Mouse (Mus musculus) heart, postnatal 0 days (tissue): ENCODE results near the gene Togaram2. TPM values are rescaled to one million over a fixed set of nuclear protein-coding genes. Genes with fewer than 3 reads are reported as not detected.

Experiments used
- ATAC-seq: fragments of 200-750 bp; cut with Nextera tagmentation; 2 replicates; pipeline ENCODE4 v1.8.0; 2017; ENCODE audit warnings: low read depth, moderate number of reproducible peaks, moderate library complexity; ENCODE audit not compliant: insufficient read depth
- DNase-seq: peaks from one replicate; pipeline ENCODE4 v3.0.0-alpha.2; 2016; ENCODE audit warnings: low spot score
- H3K27ac ChIP-seq: fragments of 300-500 bp; sonication (generic); 2 replicates; pipeline ENCODE4 v1.5.1; 2014; ENCODE audit warnings: low read depth, mild to moderate bottlenecking
- H3K27me3 ChIP-seq: fragments of 300-500 bp; sonication (generic); 2 replicates; pipeline ENCODE4 v1.6.1; 2014; ENCODE audit warnings: low read length, mixed read lengths; ENCODE audit not compliant: control insufficient read depth, insufficient read depth
- H3K36me3 ChIP-seq: fragments of 300-500 bp; sonication (generic); replicated peaks from 2 replicates; pipeline ENCODE4 v1.6.1; 2014; ENCODE audit warnings: low read length, mixed read lengths; ENCODE audit not compliant: control insufficient read depth, insufficient read depth
- H3K4me1 ChIP-seq: fragments of 300-500 bp; sonication (generic); 2 replicates; pipeline ENCODE4 v1.6.1; 2014; ENCODE audit warnings: antibody characterized with exemption; ENCODE audit not compliant: control insufficient read depth, insufficient read depth
- H3K4me2 ChIP-seq: fragments of 300-500 bp; sonication (generic); 2 replicates; pipeline ENCODE4 v1.6.1; 2014; ENCODE audit warnings: low read depth, mild to moderate bottlenecking, low read length, moderate library complexity
- H3K4me3 ChIP-seq: fragments of 300-500 bp; sonication (generic); 2 replicates; pipeline ENCODE4 v1.5.1; 2014; ENCODE audit warnings: low read depth, low read length
- H3K9ac ChIP-seq: fragments of 300-500 bp; sonication (generic); replicated peaks from 2 replicates; pipeline ENCODE4 v1.6.1; 2014; ENCODE audit warnings: low read depth, low read length, mixed read lengths
- H3K9me3 ChIP-seq: fragments of 300-500 bp; sonication (generic); replicated peaks from 2 replicates; pipeline ENCODE4 v1.6.1; 2016; ENCODE audit warnings: low read length; ENCODE audit not compliant: control insufficient read depth
- CTCF ChIP-seq: IDR thresholded peaks from 2 replicates; pipeline ENCODE4 v1.5.1; 2016; ENCODE audit warnings: antibody characterized with exemption, control low read depth, low read depth
- EP300 ChIP-seq: IDR thresholded peaks from 2 replicates; pipeline ENCODE4 v1.6.1; 2016; ENCODE audit warnings: antibody characterized with exemption, low read depth
- WGBS: fragments of 180-500 bp; shearing (Covaris S2); extraction: QIAGEN DNeasy Blood & Tissue Kit; methylation state at CpG from one replicate; pipeline ENCODE4 v1.1.7; 2014; 5-methylcytosine and 5-hydroxymethylcytosine counted together
- polyA plus RNA-seq: library from polyadenylated mRNA; unstranded; fragments of >200 nt; fragmentation: Nextera tagmentation; extraction: Ambion mirVana; gene quantifications from 2 replicates; pipeline ENCODE4 v1.2.1, GENCODE M21; 2015
- total RNA-seq: library from RNA; depleted of rRNA; stranded (reverse); fragments of >200 nt; gene quantifications from 2 replicates; pipeline ENCODE4 v1.2.3, GENCODE M21; 2014; ENCODE audit warnings: low replicate concordance

Gene Togaram2
- total and polyA plus RNA-seq, 2 experiments from 2014 or later = 0.46 to 1.1 TPM

DNA sequence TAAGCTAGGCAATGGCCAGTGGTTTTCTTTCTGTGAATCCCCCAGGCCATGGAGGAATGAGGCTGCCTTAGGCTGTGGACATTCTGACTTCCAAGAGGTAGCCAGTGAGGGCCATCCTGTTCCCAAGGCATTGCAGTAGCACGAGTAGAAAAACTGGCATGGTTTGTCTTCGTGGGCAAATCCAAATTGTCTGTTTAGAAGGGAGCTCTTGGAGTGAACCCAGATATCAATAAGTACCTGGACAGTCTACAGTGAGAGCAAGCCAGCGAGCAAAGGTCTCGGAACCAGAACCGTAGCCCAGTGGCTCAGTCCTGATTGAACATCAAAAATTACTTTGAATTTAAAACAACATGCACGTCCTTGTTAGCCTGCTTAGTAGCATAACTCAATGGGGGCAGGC, 10.2 kb downstream of the Togaram2 start:
- H3K27me3 ChIP-seq = no peaks in the 10 kb centered on the region
- ATAC-seq = no peak
- no peak overlapping the region for H3K9ac ChIP-seq
- no peak overlapping the region for H3K4me2 ChIP-seq
- no peak for TF ChIP-seq EP300
- no peak for TF ChIP-seq CTCF
- no peaks in the 10 kb centered on the region for H3K9me3 ChIP-seq
- H3K27ac ChIP-seq = no peak overlapping the region
- WGBS = 92% methylated on average over 6 of the region's 6 CpGs
- H3K36me3 ChIP-seq = no peaks in the 10 kb centered on the region
- H3K4me3 ChIP-seq = no peak overlapping the region
- H3K4me1 ChIP-seq = no peaks in the 10 kb centered on the region
- DNase-seq = no peak

DNA sequence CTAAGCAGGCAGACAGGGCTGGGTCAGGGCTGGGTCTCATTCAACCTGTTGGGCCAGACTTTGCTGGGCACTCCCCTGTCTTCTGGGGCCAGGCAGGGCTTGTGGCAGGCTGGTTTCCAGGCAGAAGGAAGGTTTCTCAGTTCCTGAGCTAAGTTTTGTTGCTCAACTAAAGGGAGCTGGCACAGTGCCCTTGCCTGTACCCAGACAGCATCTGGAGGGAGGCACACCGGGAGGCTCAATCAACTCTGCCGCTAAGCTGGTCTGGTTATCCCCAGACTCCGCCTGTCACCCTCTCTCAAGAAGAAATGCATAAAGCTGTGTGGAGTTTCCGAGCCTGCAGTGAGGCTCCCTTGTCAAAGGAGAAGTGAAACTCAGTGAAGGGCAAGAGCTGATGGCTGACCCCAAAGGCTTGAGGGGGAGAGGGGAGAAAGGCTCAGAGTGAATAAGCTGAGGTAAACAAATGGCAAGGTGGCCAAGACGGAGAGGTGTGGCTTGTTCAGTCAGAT, 11.1 kb downstream of the Togaram2 start:
- no peak for ATAC-seq
- H3K27me3 ChIP-seq = no peaks in the 10 kb centered on the region
- no peak overlapping the region for H3K27ac ChIP-seq
- H3K4me1 ChIP-seq = no peaks in the 10 kb centered on the region
- H3K4me2 ChIP-seq = no peak overlapping the region
- H3K9me3 ChIP-seq = no peaks in the 10 kb centered on the region
- no peak for TF ChIP-seq EP300
- TF ChIP-seq CTCF = no peak
- DNase-seq = no peak
- WGBS = 28% methylated on average over 5 of the region's 5 CpGs
- no peaks in the 10 kb centered on the region for H3K36me3 ChIP-seq
- no peak overlapping the region for H3K9ac ChIP-seq
- no peak overlapping the region for H3K4me3 ChIP-seq

DNA sequence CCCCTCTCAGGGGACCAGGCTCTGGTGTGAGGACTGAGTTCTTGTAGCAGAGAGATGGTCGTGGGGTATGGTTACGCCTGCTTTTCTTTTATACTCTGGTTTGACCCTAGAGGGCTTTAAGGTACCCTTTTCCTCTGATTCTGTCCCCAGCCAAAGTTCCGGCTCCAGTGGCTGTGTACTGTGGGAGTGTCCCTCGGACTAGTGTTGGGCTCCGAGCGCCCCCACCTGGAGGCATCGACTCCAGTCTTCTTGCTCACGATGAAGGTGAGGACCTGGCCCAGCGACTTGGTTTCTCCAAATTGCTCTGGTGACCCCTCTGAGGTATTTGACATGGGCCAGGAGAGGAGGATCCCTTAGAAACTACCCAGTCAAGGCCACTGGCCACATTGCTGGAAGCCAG, 14.4 kb downstream of the Togaram2 start:
- no peaks in the 10 kb centered on the region for H3K36me3 ChIP-seq
- H3K27ac ChIP-seq = no peak overlapping the region
- H3K9me3 ChIP-seq = no peaks in the 10 kb centered on the region
- no peak overlapping the region for H3K4me2 ChIP-seq
- H3K27me3 ChIP-seq = no peaks in the 10 kb centered on the region
- no peak overlapping the region for H3K9ac ChIP-seq
- WGBS = 71% methylated on average over 9 of the region's 9 CpGs
- no peak overlapping the region for H3K4me3 ChIP-seq
- DNase-seq = no peak
- no peak for ATAC-seq
- TF ChIP-seq CTCF = no peak
- no peak for TF ChIP-seq EP300
- no peaks in the 10 kb centered on the region for H3K4me1 ChIP-seq

DNA sequence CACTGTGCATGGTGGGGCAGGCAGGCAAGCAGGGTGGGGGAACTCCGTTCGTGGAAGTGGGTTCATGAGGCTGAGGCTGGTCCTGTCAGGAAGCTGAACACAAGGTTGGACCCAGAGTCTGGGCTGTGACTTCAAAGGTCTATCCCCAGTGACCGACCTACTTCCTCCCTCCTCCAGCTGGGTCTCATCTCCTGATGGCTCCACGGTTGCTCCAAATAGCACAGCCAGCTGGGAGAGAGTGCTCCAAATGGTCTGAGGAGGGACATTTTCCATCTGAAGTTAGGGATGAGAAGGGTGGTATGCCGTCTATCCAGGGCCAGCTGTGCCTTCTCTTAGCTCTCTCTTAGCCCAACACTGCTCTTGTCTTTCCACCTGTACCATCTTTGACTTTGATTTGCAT, 16.8 kb downstream of the Togaram2 start:
- no peak for DNase-seq

DNA sequence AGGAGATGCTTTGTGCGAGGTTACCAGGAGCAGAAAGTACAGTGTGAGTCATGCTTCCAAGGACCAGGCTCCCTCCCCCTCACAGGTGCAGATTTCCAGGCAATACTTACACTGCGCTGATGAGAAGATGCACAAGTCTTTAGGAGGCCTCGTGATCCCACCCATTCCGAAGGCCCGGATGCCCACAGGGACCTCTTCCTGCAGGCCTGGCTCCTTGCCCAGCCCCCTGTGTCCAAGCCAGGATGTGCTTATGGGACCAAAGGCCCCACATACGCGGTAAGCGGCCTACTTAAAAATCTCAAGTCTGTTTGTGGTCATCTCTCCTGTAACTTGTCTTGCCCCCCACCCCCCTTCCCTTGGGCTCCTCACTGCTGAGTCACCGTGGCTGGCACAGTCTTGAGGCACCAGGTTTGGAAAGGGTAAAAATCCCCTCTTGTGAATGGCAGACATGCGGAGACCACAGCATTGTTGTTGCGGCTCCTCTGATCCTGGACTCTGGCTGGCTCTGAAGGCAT, 18.4 kb downstream of the Togaram2 start:
- H3K4me3 ChIP-seq = no peak overlapping the region
- 52% methylated on average over 11 of the region's 11 CpGs for WGBS
- H3K36me3 ChIP-seq = no peaks in the 10 kb centered on the region
- no peaks in the 10 kb centered on the region for H3K9me3 ChIP-seq
- no peak overlapping the region for H3K4me2 ChIP-seq
- H3K4me1 ChIP-seq = peaks cover 7% of the 10 kb centered on the region; the same call in 1 of the 2 replicates
- no peak overlapping the region for H3K27ac ChIP-seq
- TF ChIP-seq CTCF (no peak), EP300 (no peak)
- H3K9ac ChIP-seq = no peak overlapping the region
- H3K27me3 ChIP-seq = no peaks in the 10 kb centered on the region
- DNase-seq (no peak), ATAC-seq (no peak)

More for the DNA sequence above, 16.8 kb downstream of the Togaram2 start:
- no peaks in the 10 kb centered on the region for H3K9me3 ChIP-seq
- TF ChIP-seq CTCF = no peak
- TF ChIP-seq EP300 = no peak
- ATAC-seq = peak; percentile 29; the same call in 1 of the 2 replicates
- no peak overlapping the region for H3K27ac ChIP-seq
- H3K4me2 ChIP-seq = no peak overlapping the region
- H3K4me1 ChIP-seq = no peaks in the 10 kb centered on the region
- H3K27me3 ChIP-seq = no peaks in the 10 kb centered on the region
- no peak overlapping the region for H3K4me3 ChIP-seq
- H3K9ac ChIP-seq = no peak overlapping the region
- no peaks in the 10 kb centered on the region for H3K36me3 ChIP-seq
- WGBS = 62% methylated on average over 5 of the region's 5 CpGs

DNA sequence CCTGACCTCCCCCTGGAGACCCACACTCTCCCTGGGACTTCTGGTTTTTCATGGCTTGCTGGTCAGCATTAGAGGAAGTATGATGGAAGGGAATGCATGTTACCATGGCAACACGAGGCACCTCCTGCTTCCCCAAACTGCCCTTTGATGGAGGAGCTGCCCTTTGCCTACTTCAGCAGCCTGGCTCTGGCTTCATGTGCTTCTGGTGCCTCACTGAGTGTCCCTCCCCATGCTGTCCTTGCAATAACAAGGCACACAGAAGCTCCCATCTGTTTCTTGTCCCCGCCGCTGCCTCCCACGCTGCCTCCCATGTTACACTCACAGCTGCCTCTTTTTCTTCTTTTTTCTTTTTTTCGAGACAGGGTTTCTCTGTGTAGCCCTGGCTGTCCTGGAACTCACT, 20.3 kb downstream of the Togaram2 start:
- DNase-seq (no peak), ATAC-seq (no peak)
- Histone ChIP-seq H3K4me3 (no peak overlapping the region), H3K9me3 (no peaks in the 10 kb centered on the region), H3K4me2 (no peak overlapping the region), H3K27ac (no peak overlapping the region), H3K9ac (no peak overlapping the region), H3K27me3 (no peaks in the 10 kb centered on the region), H3K4me1 (peaks cover 19% of the 10 kb centered on the region), H3K36me3 (no peaks in the 10 kb centered on the region)
- WGBS = 55% methylated on average over 5 of the region's 5 CpGs
- TF ChIP-seq CTCF (no peak), EP300 (no peak)
